Comparison of ENCODE assay signal across 8 mouse cellular contexts in the genomic region with DNA sequence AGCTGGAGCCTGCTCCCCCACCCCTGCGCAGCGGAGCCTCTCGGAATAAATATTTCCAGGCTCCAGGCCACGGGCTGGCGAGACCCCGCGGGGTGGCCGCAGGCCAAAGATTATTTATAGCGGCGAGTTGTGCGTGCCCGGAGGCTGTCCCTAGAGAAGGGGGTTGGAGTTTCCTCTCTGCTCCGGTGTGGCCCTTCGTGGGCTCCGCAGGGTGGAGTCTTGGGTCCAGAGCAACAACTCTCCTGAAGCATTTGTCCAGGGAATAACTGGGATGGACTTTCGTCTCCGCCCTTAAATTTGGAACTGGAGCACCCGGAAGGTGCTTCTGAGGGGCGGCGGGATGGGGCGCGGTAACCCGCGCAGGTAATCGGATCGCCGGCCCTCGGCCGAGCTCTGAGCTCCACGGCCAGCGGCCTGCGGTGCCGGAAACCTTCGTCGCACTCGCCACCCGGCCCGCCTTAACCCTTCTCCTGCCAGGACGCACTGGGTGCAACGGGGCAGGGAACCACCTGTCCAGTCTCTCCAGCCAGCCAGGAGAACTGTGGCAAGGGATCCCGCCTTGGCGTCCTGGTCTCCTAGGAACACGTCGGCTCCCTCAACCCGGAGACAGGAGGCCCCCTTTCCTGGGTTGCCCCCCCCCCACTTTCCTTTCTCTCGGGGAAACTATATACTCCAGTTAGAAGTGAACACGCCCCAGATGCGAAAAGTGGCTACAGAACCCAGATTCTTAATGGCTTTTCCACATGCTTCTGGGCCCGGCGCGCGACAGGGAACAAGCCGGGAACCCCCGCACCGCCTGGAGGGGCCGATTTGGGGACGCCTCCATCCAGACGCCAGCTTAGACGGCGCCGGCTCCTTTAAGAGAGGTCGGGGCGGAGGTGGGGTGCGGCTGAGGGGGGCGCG. TPM values are rescaled to one million over a fixed set of nuclear protein-coding genes. Genes with fewer than 3 reads are reported as not detected.
A peak's percentile ranks its signal among the peaks of the same experiment; 100 is the strongest.
DNase-seq lines count a peak whose midpoint lies in the region; ATAC-seq and TF ChIP-seq lines count a peak whose summit lies in the region.

No protein-coding gene starts in this region.

- no peaks in the 10 kb centered on the region for H3K9me3 ChIP-seq in megakaryocyte, embryonic 14.5 days
- no peaks in the 10 kb centered on the region for H3K9me3 ChIP-seq in forebrain, postnatal 0 days (ENCODE audit: low read length)
- no peaks in the 10 kb centered on the region for H3K9me3 ChIP-seq in limb, embryonic 14.5 days (ENCODE audit: control insufficient read depth, low read length)
- no peaks in the 10 kb centered on the region for H3K9me3 ChIP-seq in neural tube, embryonic 13.5 days

- no peak overlapping the region for H3K9ac ChIP-seq in forebrain, postnatal 0 days
- H3K9ac ChIP-seq in limb, embryonic 14.5 days (ENCODE audit: low read depth, low read length, severe bottlenecking) = peak overlapping the region; percentile 64
- peak overlapping the region; percentile 52 for H3K9ac ChIP-seq in neural tube, embryonic 13.5 days

- peak; percentile 33 for DNase-seq in forebrain, postnatal 0 days
- DNase-seq in heart, postnatal 4 days = peak; percentile 88
- DNase-seq in limb, embryonic 14.5 days (ENCODE audit: low spot score) = peak; percentile 70

- peak overlapping the region; percentile 52 for H3K4me2 ChIP-seq in forebrain, postnatal 0 days (ENCODE audit: low read depth)
- peak overlapping the region; percentile 87 for H3K4me2 ChIP-seq in limb, embryonic 14.5 days (replicated peaks; ENCODE audit: low read depth, low read length, severe bottlenecking)
- peak overlapping the region; percentile 84 for H3K4me2 ChIP-seq in neural tube, embryonic 13.5 days

- H3K36me3 ChIP-seq in megakaryocyte, embryonic 14.5 days (replicated peaks; ENCODE audit: low read length) = no peaks in the 10 kb centered on the region
- no peaks in the 10 kb centered on the region for H3K36me3 ChIP-seq in forebrain, postnatal 0 days (ENCODE audit: insufficient read depth)
- H3K36me3 ChIP-seq in limb, embryonic 14.5 days (ENCODE audit: control insufficient read depth, insufficient read depth, low read length) = peaks cover 12% of the 10 kb centered on the region; the same call in 1 of the 2 replicates
- H3K36me3 ChIP-seq in neural tube, embryonic 13.5 days = no peaks in the 10 kb centered on the region

- H3K4me3 ChIP-seq in megakaryocyte, embryonic 14.5 days (replicated peaks) = peak overlapping the region; percentile 54
- H3K4me3 ChIP-seq in forebrain, postnatal 0 days (ENCODE audit: low read depth, low read length) = peak overlapping the region; percentile 44
- H3K4me3 ChIP-seq in limb, embryonic 14.5 days (replicated peaks; ENCODE audit: low read length) = peak overlapping the region; percentile 58
- peak overlapping the region; percentile 45 for H3K4me3 ChIP-seq in neural tube, embryonic 13.5 days

- 2% methylated on average over 66 of the region's 66 CpGs for whole genome bisulfite sequencing in forebrain, postnatal 0 days
- under 1% methylated on average over 65 of the region's 66 CpGs for WGBS in limb, embryonic 14.5 days
- under 1% methylated on average over 66 of the region's 66 CpGs for WGBS in neural tube, embryonic 13.5 days

- TF ChIP-seq CTCF in forebrain, postnatal 0 days (IDR thresholded peaks at IDR 0.05; ENCODE audit: low read depth) = no peak

- ATAC-seq in megakaryocyte, adult 5-6 weeks (ENCODE audit: poor library complexity, severe bottlenecking) = no peak
- no peak for ATAC-seq in forebrain, postnatal 0 days
- ATAC-seq in limb, embryonic 14.5 days (ENCODE audit: low FRiP score, low read depth) = peak; percentile 21
- no peak for ATAC-seq in neural tube, embryonic 13.5 days (ENCODE audit: low read depth)
- no peak for ATAC-seq in granulocyte monocyte progenitor cell, adult 5-6 weeks (replicated peaks; ENCODE audit: poor library complexity, severe bottlenecking)
- ATAC-seq in megakaryocyte-erythroid progenitor cell, adult 5-6 weeks (replicated peaks; ENCODE audit: low FRiP score, low TSS enrichment, poor library complexity, severe bottlenecking) = no peak

- peaks cover 70% of the 10 kb centered on the region for H3K4me1 ChIP-seq in megakaryocyte, embryonic 14.5 days
- peaks cover 26% of the 10 kb centered on the region for H3K4me1 ChIP-seq in forebrain, postnatal 0 days (ENCODE audit: insufficient read depth)
- peaks cover 54% of the 10 kb centered on the region for H3K4me1 ChIP-seq in limb, embryonic 14.5 days (ENCODE audit: control insufficient read depth, insufficient read depth, low read length)
- H3K4me1 ChIP-seq in neural tube, embryonic 13.5 days (replicated peaks) = peaks cover 73% of the 10 kb centered on the region

- peaks cover 100% of the 10 kb centered on the region for H3K27me3 ChIP-seq in megakaryocyte, embryonic 14.5 days (replicated peaks)
- H3K27me3 ChIP-seq in forebrain, postnatal 0 days (ENCODE audit: insufficient read depth, low read length) = peaks cover 71% of the 10 kb centered on the region
- peaks cover 16% of the 10 kb centered on the region; the same call in 1 of the 2 replicates for H3K27me3 ChIP-seq in limb, embryonic 14.5 days (ENCODE audit: control insufficient read depth, insufficient read depth, low read length)
- peaks cover 99% of the 10 kb centered on the region for H3K27me3 ChIP-seq in neural tube, embryonic 13.5 days

- no peak for TF ChIP-seq POLR2A in limb, embryonic 14.5 days (IDR thresholded peaks at IDR 0.05; ENCODE audit: borderline replicate concordance, extremely low read depth, insufficient read depth, insufficient read length)

- no peak overlapping the region for H3K27ac ChIP-seq in forebrain, postnatal 0 days (ENCODE audit: low read depth, low read length)
- H3K27ac ChIP-seq in limb, embryonic 14.5 days (replicated peaks; ENCODE audit: low read depth, low read length) = peak overlapping the region; percentile 81
- H3K27ac ChIP-seq in neural tube, embryonic 13.5 days (replicated peaks) = 0 out of 2 replicates have a peak overlapping the region, but pooled peaks have one; percentile 5

RNA-seq across cellular contexts. Expression of a gene that starts 8.7 kb away (rescaled TPM):
- 0.11 TPM in 1 of 2 replicates, not detected in the other for polyA plus RNA-seq in megakaryocyte, embryonic 14.5 days (2012; ENCODE audit: insufficient read depth, low replicate concordance)
- not detected in 2 replicates for total RNA-seq in megakaryocyte, adult 5-6 weeks (2015)
- total RNA-seq in megakaryocyte, adult 5-6 weeks (2017) = not detected in 2 replicates
- 7.5 and 10.6 TPM in 2 replicates for total RNA-seq in forebrain, postnatal 0 days (2014; rRNA removed)
- polyA plus RNA-seq in forebrain, postnatal 0 days (2015; fragmentation: Nextera tagmentation; extraction: Ambion mirVana) = 5.2 and 6.5 TPM in 2 replicates
- 1 to 10 TPM; 2.1 to 2.3 TPM for total RNA-seq in heart, postnatal 4 days (2021)
- 20.1 and 26.1 TPM in 2 replicates for polyA plus RNA-seq in limb, embryonic 14.5 days (2012; rRNA removed)
- 10.0 and 13.0 TPM in 2 replicates for polyA plus RNA-seq in limb, embryonic 14.5 days (2014; fragmentation: Nextera tagmentation; extraction: Ambion mirVana)
- polyA plus RNA-seq in neural tube, embryonic 13.5 days (2015; fragmentation: Nextera tagmentation; extraction: Ambion mirVana) = 5.7 and 7.5 TPM in 2 replicates
- total RNA-seq in granulocyte monocyte progenitor cell, adult 5-6 weeks (2014; fragmentation: Nextera tagmentation) = not detected in 2 replicates
- total RNA-seq in granulocyte monocyte progenitor cell, adult 5-6 weeks (2017) = not detected in 2 replicates
- total RNA-seq in megakaryocyte-erythroid progenitor cell, adult 5-6 weeks (2014; fragmentation: Nextera tagmentation) = not detected in 2 replicates
- not detected in 2 replicates for total RNA-seq in megakaryocyte-erythroid progenitor cell, adult 5-6 weeks (2017)

Comparison
In these comparisons a context has a peak if more than half of its experiments do, and no peak if none do; other contexts are left out.
1. DNase-seq: peak in every context shown above with its lines; median percentile 88 in heart, postnatal 4 days; 70 in limb, embryonic 14.5 days; 33 in forebrain, postnatal 0 days.